Mouse (Mus musculus) layer of hippocampus, adult 11-12 months (tissue): Measurements from ENCODE around the gene Sypl.

Experiments
- DNase-seq: peaks from one replicate; pipeline ENCODE4 v3.0.0; 2022; ENCODE audit warnings: low spot score

Gene Sypl

GRCm38 (mm10) chr12:33003339-33003965 lies 49.8 kb downstream of the Sypl start:
- DNase-seq = no peak

GRCm38 (mm10) chr12:33005858-33006257 lies 52.2 kb downstream of the Sypl start:
- no peak for DNase-seq

- DNase-seq = no peak
Measured at GRCm38 (mm10) chr12:33007176-33007575, 53.5 kb downstream of the Sypl start.

DNA sequence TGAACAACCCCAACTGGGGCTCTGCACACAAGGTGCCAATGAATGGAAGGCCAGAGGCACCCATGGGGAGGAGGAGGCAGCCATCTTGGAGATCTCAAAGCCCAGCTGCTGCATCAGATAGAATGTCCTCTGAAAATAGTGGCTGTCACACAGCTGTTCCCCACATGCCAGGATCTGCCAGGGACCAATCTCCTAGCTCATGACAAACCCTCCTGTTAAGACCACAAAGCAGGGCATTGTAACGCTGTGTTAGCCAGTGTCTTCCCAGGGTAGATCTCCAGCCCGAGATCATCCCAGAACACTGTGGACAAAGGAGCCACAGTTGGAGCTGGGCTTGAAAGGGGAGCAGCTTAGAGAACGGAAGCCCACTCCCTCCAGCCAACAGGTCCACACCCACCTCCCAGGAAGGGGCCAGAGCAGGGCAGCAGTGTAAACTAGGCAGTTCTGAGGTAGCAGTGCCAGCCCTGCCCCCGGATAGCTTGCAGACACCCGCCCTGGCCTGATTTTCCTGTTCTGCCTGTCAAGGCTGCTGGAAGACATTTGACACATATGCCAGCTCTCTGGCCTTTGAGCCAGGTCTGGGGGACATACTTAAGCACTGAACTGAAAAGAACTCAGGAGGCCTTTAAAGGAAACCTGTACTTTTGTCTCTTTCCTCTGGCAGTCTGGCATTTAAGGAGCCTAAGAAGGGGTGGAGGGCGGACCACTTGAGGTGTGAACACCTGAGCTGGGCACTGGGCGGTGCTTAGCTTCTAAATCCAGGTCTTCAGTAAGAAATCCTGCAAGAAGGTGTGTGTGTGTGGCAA lies 54.8 kb downstream of the Sypl start:
- peak; percentile 52 for DNase-seq

DNA sequence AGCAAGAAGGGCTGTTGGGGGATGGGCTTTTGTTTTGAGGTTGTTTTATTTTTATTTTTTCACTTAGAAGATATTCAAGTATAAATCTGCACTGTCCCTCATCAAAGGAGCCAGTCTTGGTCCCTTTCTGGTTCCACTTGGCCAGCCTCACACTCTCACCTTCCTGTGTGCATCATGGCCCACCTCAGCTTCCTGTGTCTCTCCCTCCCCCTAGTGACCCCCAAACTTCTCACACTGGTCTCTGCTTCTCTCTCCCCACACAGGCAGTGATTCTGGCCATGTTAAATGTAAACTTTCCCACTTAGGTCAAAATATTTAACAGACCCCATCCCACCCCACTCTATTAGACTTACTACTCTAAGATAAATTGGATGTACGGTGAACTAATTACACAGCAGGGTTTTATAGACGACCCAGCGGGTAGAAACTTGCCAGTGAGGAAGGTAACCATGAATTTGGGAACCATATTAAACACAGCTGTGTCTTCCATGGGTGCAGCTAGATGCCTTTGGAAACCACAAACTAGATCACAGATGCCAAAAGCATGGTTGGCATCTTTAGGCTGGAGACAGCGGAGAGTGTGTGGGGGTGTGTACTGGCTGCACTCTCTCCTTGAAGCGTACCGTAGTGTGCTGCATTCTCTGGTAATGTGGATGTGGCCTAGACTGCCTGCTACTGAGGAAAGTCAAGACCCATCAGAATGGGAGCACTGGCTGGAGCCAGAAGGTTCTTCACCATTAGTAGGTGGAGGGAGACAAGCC lies 55.7 kb downstream of the Sypl start:
- no peak for DNase-seq

DNA sequence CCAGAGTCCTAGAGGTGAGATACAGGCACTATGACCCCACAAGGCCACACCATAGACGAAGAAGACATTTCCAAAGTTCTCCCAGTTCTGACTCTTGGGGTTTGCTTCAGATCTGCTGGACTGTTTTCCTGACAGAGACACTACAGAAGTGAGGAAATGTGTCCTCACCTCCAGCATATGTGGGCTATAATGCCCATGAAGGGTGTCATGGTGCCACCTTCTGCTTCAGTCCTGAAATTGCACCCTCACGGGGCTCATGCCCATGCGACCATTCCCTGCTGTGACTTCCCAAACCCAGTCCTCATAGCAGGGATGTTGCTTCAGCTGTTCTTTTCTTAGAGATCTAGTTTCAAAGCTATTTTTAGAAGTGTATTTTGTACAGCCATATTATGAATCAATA lies 56.3 kb downstream of the Sypl start:
- peak; percentile 63 for DNase-seq

DNA sequence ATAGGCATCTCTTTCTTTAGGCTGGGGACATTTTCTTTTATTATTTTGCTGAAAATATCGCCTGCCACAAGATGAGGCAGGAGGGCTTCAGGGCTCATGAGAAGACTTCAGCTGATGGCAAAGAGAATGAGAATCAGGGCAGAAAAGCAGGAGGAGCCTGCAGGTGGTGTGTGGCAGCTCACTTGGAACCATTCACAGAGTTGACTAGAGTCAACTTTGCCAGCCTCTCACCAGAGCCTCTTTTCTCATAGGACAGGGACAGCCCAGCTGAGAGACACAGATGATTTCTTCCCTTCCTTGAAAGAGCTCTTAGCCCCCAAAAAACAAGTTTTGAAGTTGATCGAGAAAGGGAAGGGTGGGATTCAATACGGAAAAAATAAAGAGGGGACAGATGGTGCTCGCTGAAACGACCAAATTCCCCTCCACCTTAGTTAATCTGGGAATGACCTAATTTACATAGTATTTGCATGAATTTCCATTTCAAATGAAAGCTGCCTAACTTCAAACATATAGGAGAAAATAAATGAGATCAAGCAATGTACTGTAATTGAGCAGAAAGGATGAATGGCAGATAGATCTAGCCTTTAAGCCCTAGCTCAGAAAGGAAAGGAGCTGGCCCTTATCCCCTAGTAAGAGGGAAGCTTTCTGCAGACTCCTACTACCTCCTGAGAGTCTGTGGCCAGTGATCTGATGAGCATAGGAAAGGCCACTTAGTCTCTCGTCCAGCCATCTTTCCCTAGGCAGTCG lies 60.5 kb downstream of the Sypl start:
- DNase-seq = no peak

DNA sequence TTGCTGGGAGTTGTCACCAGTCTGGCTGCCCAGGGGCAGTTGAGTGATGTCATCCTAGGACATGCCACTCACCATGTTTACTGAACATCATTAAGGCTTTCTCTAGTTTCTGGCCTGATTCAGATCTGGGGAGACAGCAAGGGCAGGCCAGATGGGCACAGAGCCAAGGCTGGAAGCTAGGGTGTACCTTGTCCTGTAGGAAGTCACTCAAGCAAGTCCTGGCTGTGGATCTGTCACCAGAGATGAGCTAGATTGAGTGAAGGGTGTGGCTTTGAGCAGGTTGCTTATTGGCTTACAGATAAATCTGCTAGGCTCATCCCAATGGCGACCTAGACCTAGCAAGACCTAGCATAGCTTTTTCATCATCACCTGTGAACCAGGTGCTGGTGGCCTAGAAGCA lies 61.4 kb downstream of the Sypl start:
- DNase-seq = no peak

DNA sequence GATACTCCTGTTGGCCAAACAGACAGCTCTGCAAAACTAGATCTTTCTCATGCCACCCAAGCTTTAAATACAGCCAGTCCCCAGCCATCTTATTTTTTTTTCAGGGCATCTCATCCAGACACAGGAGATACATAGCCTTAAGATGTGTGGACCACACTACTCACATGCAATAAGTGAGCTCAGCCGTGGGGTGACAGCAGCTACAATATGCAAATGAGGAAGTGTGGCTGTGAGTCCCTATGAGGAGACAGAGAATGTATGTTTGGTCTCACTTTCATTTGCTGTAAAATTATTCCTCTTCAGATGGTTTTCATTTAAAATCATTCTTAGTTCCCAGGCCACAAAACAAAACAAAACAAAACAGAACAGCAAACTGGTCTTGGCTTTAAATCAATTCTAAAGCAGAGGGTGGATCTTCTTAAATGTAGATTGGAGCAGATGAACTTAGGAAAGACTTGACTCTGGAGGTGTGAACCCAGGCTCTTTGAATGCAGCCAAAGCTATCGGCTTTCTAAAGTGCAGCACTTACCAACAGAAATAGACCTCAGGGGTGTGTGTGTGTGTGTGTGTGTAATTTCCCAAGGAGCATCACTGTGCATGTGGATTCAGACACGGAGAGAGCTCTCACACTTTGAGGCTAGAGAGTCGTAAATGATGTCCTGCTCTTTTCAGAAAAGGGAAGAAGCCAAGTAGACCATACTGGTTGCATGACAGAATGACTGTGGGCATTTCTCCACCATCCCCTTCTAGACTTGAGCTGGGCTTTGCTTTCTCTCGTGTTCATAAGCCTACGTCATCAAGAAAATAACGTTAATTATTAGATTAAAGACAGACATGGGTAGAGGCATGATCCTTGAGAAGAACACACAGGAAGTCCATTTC lies 63.4 kb downstream of the Sypl start:
- no peak for DNase-seq

- DNase-seq = no peak
Measured at GRCm38 (mm10) chr12:33018601-33019000, 64.9 kb downstream of the Sypl start.

DNA sequence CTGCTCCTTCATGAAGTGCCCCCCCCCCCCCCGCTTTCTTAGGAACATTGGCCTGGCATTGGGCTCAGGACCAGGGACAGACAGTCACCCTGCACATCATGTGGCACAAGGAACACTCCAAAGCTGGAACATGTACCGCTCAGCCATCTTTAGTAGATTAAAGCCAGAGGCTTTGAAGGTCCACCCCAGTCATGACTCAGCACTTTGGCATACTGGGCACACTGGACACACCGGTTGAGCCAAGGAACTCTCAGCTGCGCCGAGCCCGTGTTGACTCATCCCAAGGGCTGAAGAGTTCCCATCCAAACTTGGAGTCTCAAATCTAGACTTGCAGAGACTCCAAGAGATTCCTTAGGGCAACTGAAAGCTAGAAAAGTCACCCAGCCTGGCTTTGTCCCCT lies 66.3 kb downstream of the Sypl start:
- no peak for DNase-seq

- DNase-seq = no peak
Measured at GRCm38 (mm10) chr12:33021140-33021539, 67.4 kb downstream of the Sypl start.

DNA sequence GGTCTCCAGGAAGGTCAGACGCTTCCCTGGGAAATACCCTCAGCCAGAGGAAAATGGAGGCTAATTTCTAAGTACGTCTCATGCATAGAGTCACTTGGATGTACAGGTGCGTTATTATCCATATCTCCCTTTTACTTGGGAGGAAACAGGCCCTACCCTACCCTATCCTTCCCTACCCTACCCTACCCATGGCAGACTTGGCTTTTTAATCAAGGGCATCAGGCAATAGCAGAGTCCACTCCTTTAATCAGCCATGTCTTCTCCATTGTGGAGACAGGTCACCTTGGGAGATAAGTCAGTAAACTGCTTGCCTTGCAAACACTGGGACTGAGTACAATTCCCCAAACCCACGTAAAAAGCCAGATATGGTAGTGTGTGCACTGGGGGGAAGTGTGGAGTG lies 68.1 kb downstream of the Sypl start:
- DNase-seq = no peak

GRCm38 (mm10) chr12:33024524-33024923 lies 70.8 kb downstream of the Sypl start:
- DNase-seq = no peak

- DNase-seq = peak; percentile 80
Measured at GRCm38 (mm10) chr12:33027093-33027492, 73.4 kb downstream of the Sypl start.

DNA sequence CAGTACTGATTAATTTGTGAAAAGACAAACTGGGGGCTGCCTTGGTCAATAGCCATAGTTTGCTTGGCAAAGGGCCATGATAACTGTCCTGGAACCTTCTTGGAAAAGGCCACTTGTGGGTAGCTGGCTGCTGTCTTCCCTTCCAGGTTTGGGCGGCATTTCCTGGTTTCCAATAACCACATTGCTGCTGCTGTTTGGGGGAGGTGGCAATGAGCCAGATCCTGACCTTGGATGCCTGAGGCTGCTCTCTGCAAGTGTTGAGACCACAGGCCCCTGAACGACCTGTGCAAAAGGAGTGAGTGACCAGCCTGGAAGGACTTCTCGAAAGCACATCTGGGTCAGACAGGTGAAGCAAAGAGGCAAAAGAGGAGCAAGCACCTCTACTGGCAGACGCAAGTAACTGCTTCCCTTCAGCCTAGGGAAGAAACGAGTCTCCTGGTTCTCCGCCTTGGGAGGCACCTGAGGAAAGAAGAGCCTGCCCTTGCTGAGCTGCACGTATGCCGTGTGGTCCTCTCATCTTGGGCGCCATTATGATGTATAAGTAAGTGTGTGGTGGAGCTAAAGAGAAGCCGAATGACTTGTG lies 74.5 kb downstream of the Sypl start:
- no peak for DNase-seq

DNA sequence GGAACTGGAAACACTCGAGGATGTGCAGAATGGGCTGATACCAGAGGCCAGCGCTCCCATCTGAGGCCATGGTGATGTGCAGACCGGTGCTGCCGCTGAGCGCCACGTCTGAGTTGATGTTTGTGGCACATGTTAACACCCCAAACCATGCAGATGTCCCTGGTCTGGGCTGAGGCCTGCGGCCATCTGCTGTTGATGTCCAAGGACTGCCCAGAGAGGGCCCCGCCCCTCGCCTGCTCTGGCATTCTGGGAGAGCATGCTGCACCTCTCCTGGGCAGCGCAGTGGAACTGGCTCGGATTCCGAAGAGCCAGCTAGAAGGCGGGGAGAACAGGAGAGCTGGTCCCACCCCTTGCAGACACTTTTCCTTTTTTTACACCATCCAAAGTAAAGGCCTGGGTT lies 75.0 kb downstream of the Sypl start:
- no peak for DNase-seq
